Mouse (Mus musculus) megakaryocyte, embryonic 14.5 days (primary cell): Measurements from ENCODE around the gene Ift140.

Experiments
- FLI1 ChIP-seq: IDR thresholded peaks from 2 replicates; pipeline ENCODE4 v1.6.1; 2012; ENCODE audit warnings: low read length, inconsistent platforms, mixed read lengths
- GATA1 ChIP-seq: IDR thresholded peaks from 3 replicates; pipeline ENCODE4 v1.6.1; 2012; ENCODE audit warnings: mixed read lengths, low read length, inconsistent platforms, borderline replicate concordance

DNA sequence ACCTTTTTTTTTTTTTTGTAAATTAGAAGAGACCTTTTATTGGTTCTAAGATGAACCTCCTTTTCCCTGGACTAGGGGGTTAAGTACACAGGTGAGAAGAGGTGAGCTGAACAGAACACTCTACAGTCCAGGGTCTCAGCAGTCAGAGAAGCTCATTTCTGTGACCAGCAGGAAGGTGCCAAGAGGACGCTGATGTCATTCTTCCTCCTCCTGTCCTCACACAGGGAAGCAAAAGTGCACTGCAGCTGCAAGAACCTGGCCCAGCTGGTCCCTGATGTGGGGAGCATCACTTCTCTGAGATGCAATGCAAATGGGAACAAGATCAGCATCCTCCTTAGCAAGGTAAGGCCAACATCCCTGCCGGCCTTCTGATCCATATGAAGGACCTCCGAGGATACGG is 29.4 kb downstream of the Ift140 start:
- no peak for TF ChIP-seq GATA1
- TF ChIP-seq FLI1: no peak
